Mouse (Mus musculus): ENCODE measurements around the gene Kcnk7. TPM values are rescaled to one million over a fixed set of nuclear protein-coding genes. Genes with fewer than 3 reads are reported as not detected.

The Kcnk7 gene
- 0.63 and 0.67 TPM in 2 replicates for total RNA-seq (2012; rRNA removed)

- in situ Hi-C loops (cut with MboI; ENCODE audit: low sequenced_read_pairs in 2 of 2, unreplicated experiment in 2 of 2) = no loop called here
- Histone ChIP-seq H3K9ac (ENCODE audit: insufficient read depth, low read depth, low read length, poor library complexity, severe bottlenecking) (peak within 1 kb of the TSS; percentile 17), H3K36me3 (ENCODE audit: control insufficient read depth, insufficient read depth, low read length, poor library complexity, severe bottlenecking) (peaks cover 6% of the 10 kb centered on the region; the same call in 1 of the 2 replicates), H3K4me1 (ENCODE audit: control insufficient read depth in 2 of 2, insufficient read depth in 2 of 2, low read length in 2 of 2, poor library complexity in 1 of 2) (peaks cover 4 to 14% of the 10 kb centered on the region in 2 experiments; a peak in 1 of 4 replicates), H3K9me3 (ENCODE audit: control insufficient read depth, insufficient read depth, low read depth, low read length) (no peaks in the 10 kb centered on the region), H3K4me3 (ENCODE audit: insufficient read depth in 1 of 2, low read depth in 1 of 2, low read length in 2 of 2, poor library complexity in 1 of 2, severe bottlenecking in 1 of 2) (no peak within 1 kb of the TSS), H3K27ac (ENCODE audit: insufficient read depth, low read depth, low read length, poor library complexity, severe bottlenecking) (no peak within 1 kb of the TSS)
- DNase-seq (ENCODE audit: low read depth, low spot score) = no peak
- no peak for TF ChIP-seq CHD2 (IDR thresholded peaks at IDR 0.05; ENCODE audit: low read depth, low read length)
- TF ChIP-seq ZNF384 (IDR thresholded peaks at IDR 0.05; ENCODE audit: low read depth, low read length) = no peak
- no peak for TF ChIP-seq HCFC1 (IDR thresholded peaks at IDR 0.05; ENCODE audit: borderline replicate concordance, insufficient read depth, low read length)
- no peak for TF ChIP-seq MAFK (IDR thresholded peaks at IDR 0.05; ENCODE audit: insufficient read depth, low read depth, low read length)
- no peak for TF ChIP-seq ZC3H11A (IDR thresholded peaks at IDR 0.05; ENCODE audit: borderline replicate concordance, low read depth, low read length)
Measured at GRCm38 (mm10) chr19:5704163-5704800, at the start of gene Kcnk7. Gene Kcnk7 (plus strand): TSS chr19:5704367.

GRCm38 (mm10) chr19:5654720-5655298 lies 49.4 kb upstream of the Kcnk7 start:
- H3K36me3 ChIP-seq (ENCODE audit: control insufficient read depth, insufficient read depth, low read length, poor library complexity, severe bottlenecking) = peaks cover 8% of the 10 kb centered on the region; the same call in 1 of the 2 replicates
- TF ChIP-seq CHD2 (IDR thresholded peaks at IDR 0.05; ENCODE audit: low read depth, low read length) (no peak), HCFC1 (IDR thresholded peaks at IDR 0.05; ENCODE audit: borderline replicate concordance, insufficient read depth, low read length) (no peak), ZC3H11A (IDR thresholded peaks at IDR 0.05; ENCODE audit: borderline replicate concordance, low read depth, low read length) (no peak), MAFK (IDR thresholded peaks at IDR 0.05; ENCODE audit: insufficient read depth, low read depth, low read length) (no peak), ZNF384 (IDR thresholded peaks at IDR 0.05; ENCODE audit: low read depth, low read length) (no peak)
- DNase-seq (ENCODE audit: low read depth, low spot score) = no peak
- in situ Hi-C loops (cut with MboI; ENCODE audit: low sequenced_read_pairs in 2 of 2, unreplicated experiment in 2 of 2) = no loop called here
- H3K27ac ChIP-seq (ENCODE audit: insufficient read depth, low read depth, low read length, poor library complexity, severe bottlenecking) = no peak overlapping the region
- H3K4me3 ChIP-seq (ENCODE audit: insufficient read depth in 1 of 2, low read depth in 1 of 2, low read length in 2 of 2, poor library complexity in 1 of 2, severe bottlenecking in 1 of 2) = peak overlapping the region; percentile 62 to 70
- H3K9ac ChIP-seq (ENCODE audit: insufficient read depth, low read depth, low read length, poor library complexity, severe bottlenecking) = peak overlapping the region; percentile 22
- peaks cover 0 to 13% of the 10 kb centered on the region in 2 experiments; a peak in 3 of 4 replicates for H3K4me1 ChIP-seq (ENCODE audit: control insufficient read depth in 2 of 2, insufficient read depth in 2 of 2, low read length in 2 of 2, poor library complexity in 1 of 2)
- H3K9me3 ChIP-seq (ENCODE audit: control insufficient read depth, insufficient read depth, low read depth, low read length) = no peaks in the 10 kb centered on the region

- DNase-seq (ENCODE audit: low read depth, low spot score) = no peak
Measured at GRCm38 (mm10) chr19:5660942-5661751, 43.0 kb upstream of the Kcnk7 start.

GRCm38 (mm10) chr19:5662310-5662709 lies 41.9 kb upstream of the Kcnk7 start:
- TF ChIP-seq HCFC1 (IDR thresholded peaks at IDR 0.05; ENCODE audit: borderline replicate concordance, insufficient read depth, low read length) (no peak), ZNF384 (IDR thresholded peaks at IDR 0.05; ENCODE audit: low read depth, low read length) (no peak), CHD2 (IDR thresholded peaks at IDR 0.05; ENCODE audit: low read depth, low read length) (no peak), ZC3H11A (IDR thresholded peaks at IDR 0.05; ENCODE audit: borderline replicate concordance, low read depth, low read length) (no peak), MAFK (IDR thresholded peaks at IDR 0.05; ENCODE audit: insufficient read depth, low read depth, low read length) (no peak)
- peaks cover 7 to 20% of the 10 kb centered on the region in 2 experiments; a peak in 3 of 4 replicates for H3K4me1 ChIP-seq (ENCODE audit: control insufficient read depth in 2 of 2, insufficient read depth in 2 of 2, low read length in 2 of 2, poor library complexity in 1 of 2)
- no peaks in the 10 kb centered on the region for H3K9me3 ChIP-seq (ENCODE audit: control insufficient read depth, insufficient read depth, low read depth, low read length)
- in situ Hi-C loops (cut with MboI; ENCODE audit: low sequenced_read_pairs in 2 of 2, unreplicated experiment in 2 of 2) = no loop called here
- H3K36me3 ChIP-seq (ENCODE audit: control insufficient read depth, insufficient read depth, low read length, poor library complexity, severe bottlenecking) = peaks cover 15% of the 10 kb centered on the region; the same call in 1 of the 2 replicates
- no peak overlapping the region for H3K9ac ChIP-seq (ENCODE audit: insufficient read depth, low read depth, low read length, poor library complexity, severe bottlenecking)
- no peak overlapping the region for H3K4me3 ChIP-seq (ENCODE audit: insufficient read depth in 1 of 2, low read depth in 1 of 2, low read length in 2 of 2, poor library complexity in 1 of 2, severe bottlenecking in 1 of 2)
- no peak for DNase-seq (ENCODE audit: low read depth, low spot score)
- no peak overlapping the region for H3K27ac ChIP-seq (ENCODE audit: insufficient read depth, low read depth, low read length, poor library complexity, severe bottlenecking)

More at GRCm38 (mm10) chr19:5660942-5661751, 43.0 kb upstream of the Kcnk7 start:
- peaks cover 9% of the 10 kb centered on the region; the same call in 1 of the 2 replicates for H3K36me3 ChIP-seq (ENCODE audit: control insufficient read depth, insufficient read depth, low read length, poor library complexity, severe bottlenecking)
- H3K9ac ChIP-seq (ENCODE audit: insufficient read depth, low read depth, low read length, poor library complexity, severe bottlenecking) = peak overlapping the region; percentile 36
- H3K9me3 ChIP-seq (ENCODE audit: control insufficient read depth, insufficient read depth, low read depth, low read length) = no peaks in the 10 kb centered on the region
- in situ Hi-C loops (cut with MboI; ENCODE audit: low sequenced_read_pairs in 2 of 2, unreplicated experiment in 2 of 2) = no loop called here
- peak overlapping the region; percentile 36 to 56; a peak in 3 of 4 replicates for H3K4me3 ChIP-seq (ENCODE audit: insufficient read depth in 1 of 2, low read depth in 1 of 2, low read length in 2 of 2, poor library complexity in 1 of 2, severe bottlenecking in 1 of 2)
- H3K27ac ChIP-seq (ENCODE audit: insufficient read depth, low read depth, low read length, poor library complexity, severe bottlenecking) = no peak overlapping the region
- TF ChIP-seq CHD2 (IDR thresholded peaks at IDR 0.05; ENCODE audit: low read depth, low read length) (no peak), MAFK (IDR thresholded peaks at IDR 0.05; ENCODE audit: insufficient read depth, low read depth, low read length) (no peak), ZNF384 (IDR thresholded peaks at IDR 0.05; ENCODE audit: low read depth, low read length) (no peak), HCFC1 (IDR thresholded peaks at IDR 0.05; ENCODE audit: borderline replicate concordance, insufficient read depth, low read length) (no peak), ZC3H11A (IDR thresholded peaks at IDR 0.05; ENCODE audit: borderline replicate concordance, low read depth, low read length) (no peak)
- peaks cover 7 to 17% of the 10 kb centered on the region in 2 experiments; a peak in 3 of 4 replicates for H3K4me1 ChIP-seq (ENCODE audit: control insufficient read depth in 2 of 2, insufficient read depth in 2 of 2, low read length in 2 of 2, poor library complexity in 1 of 2)
